Mouse (Mus musculus): ENCODE results near the gene Sbk2. TPM values are rescaled to one million over a fixed set of nuclear protein-coding genes. Genes with fewer than 3 reads are reported as not detected.

Gene Sbk2
- total RNA-seq, 2 experiments from 2014 or later = not detected

DNA sequence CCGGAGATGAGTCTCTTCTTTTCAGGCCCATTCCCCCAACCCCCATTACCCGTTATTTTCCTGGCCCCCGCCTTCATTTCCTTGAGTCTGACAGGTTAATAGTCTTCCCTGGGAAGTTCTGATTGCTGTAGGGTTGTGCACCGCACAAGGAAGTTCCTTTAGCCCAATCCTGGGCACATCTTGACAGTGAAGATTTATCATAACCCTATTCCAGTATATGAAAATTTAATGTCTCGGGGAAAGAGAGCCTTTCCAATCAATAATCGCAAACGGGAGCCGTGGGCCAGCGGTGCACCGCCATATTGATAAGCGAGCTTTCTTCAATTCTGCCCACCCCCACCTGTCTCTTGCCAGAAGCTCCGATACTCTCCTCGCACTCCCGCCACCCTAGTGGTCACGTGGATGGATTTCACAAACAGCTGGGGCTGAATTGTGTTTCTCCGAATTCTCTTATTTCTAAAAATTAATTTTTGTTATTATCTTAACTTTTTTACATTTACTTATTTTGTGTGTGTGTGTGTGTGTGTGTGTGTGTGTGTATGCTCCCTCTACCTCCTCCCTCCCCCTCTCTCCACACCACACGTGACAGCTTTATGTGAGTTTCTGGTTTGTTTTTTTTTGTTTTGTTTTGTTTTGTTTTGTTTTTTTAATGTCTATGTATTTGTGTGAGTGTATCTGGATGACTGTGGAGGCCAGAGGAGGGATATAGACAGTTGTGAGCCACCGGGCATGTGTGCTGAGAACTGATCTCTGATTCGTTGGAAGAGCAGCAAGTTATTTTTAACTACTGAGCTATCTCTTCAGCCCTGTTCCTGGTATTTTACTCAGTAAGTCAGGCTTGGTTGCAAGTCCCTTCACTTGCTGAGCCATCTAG, 64.3 kb downstream of the Sbk2 start:
- ATAC-seq (replicated peaks; ENCODE audit: poor library complexity, severe bottlenecking) = peak; percentile 28; the same call in 1 of the 2 replicates

DNA sequence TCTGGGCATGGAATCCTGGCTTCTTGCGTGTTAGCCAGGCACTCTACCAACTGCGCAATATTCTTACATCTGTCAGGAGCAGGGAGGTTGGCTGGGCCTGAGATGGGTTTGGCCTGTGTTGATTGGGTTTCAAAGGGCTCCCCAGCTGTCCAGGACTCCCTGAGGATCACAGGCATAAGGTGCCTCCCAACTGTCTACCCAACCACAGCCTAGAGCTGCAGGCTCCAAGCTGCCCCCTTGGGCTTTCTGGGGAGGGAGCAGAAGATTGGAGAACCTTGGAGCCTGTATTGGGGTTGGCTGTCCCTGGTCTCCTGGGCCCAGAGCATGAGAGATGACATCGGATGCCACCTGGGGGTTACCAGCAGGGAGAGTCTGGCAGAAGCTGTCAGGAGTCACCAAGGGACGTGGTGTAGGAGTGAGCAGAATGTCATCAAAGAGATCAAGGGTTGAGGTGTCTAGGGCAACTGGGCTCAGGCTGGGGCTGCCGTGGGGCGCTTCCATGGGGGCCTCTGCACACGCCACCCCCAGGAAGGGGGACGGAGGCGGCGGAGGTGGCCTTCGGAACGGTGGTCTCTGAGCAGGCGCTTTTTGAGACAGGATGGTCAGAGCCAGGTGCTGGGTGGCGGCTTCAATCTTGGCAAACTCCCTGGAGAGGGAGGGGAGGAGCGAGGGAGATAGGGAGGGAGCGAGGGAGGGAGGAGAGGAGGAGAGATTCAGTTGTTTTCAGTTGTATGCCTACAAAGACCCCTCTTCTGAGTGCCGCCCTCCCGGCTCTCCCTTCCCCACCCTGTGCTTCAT, 65.2 kb downstream of the Sbk2 start:
- ATAC-seq (replicated peaks; ENCODE audit: poor library complexity, severe bottlenecking) = no peak

DNA sequence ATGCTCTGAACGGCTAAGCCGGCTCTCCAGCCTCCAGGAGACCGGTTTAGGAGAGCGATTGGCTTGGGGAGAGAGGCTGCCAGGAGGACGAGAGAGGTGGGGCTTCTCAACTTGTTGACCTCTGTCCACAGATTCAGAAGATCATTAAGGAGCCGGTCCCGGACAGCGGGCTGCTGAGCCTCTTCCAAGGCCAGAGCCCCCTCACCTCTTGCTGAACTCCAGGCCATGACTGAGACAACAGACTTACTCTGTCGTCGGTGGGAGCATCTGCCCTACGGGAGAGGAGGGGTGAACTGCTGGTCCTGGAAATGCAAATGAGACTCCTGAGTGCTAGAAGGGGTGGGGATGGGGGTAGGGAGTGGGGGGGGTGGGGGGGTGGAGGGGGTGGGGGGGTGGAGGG, 69.0 kb downstream of the Sbk2 start:
- no peak for ATAC-seq (replicated peaks; ENCODE audit: poor library complexity, severe bottlenecking)

Other genes with a start within 250 kb of the Sbk2 start
Only the 30 nearest of the 32 such genes appear.
- gene Kmt5c, start 224.3 kb downstream of the Sbk2 start, total RNA-seq (2014; fragmentation: Nextera tagmentation) = 62.7 and 107 TPM in 2 replicates
- 58.5 and 74.7 TPM in 2 replicates for gene Kmt5c, start 224.3 kb downstream of the Sbk2 start, total RNA-seq (2017)
- gene Cox6b2, start 211.3 kb downstream of the Sbk2 start, total RNA-seq (2014; fragmentation: Nextera tagmentation) = 50.3 and 69.2 TPM in 2 replicates
- gene Cox6b2, start 211.3 kb downstream of the Sbk2 start, total RNA-seq (2017) = 28.9 and 30.7 TPM in 2 replicates
- gene Fam71e2, start 193.1 kb downstream of the Sbk2 start, total RNA-seq (2014; fragmentation: Nextera tagmentation) = not detected in 2 replicates
- gene Fam71e2, start 193.1 kb downstream of the Sbk2 start, total RNA-seq (2017) = not detected in 2 replicates
- gene Il11, start 181.5 kb downstream of the Sbk2 start, total RNA-seq (2014; fragmentation: Nextera tagmentation) = not detected in 2 replicates
- not detected in 2 replicates for gene Il11, start 181.5 kb downstream of the Sbk2 start, total RNA-seq (2017)
- gene Tmem190, start 181.5 kb downstream of the Sbk2 start, total RNA-seq (2014; fragmentation: Nextera tagmentation) = not detected in 2 replicates
- not detected in 2 replicates for gene Tmem190, start 181.5 kb downstream of the Sbk2 start, total RNA-seq (2017)
- 3.2 and 6.2 TPM in 2 replicates for gene Tmem238, start 174.8 kb downstream of the Sbk2 start, total RNA-seq (2014; fragmentation: Nextera tagmentation)
- 4.6 and 7.6 TPM in 2 replicates for gene Tmem238, start 174.8 kb downstream of the Sbk2 start, total RNA-seq (2017)
- 1,827 and 2,944 TPM in 2 replicates for gene Rpl28, start 171.5 kb downstream of the Sbk2 start, total RNA-seq (2014; fragmentation: Nextera tagmentation)
- 828 and 1,139 TPM in 2 replicates for gene Rpl28, start 171.5 kb downstream of the Sbk2 start, total RNA-seq (2017)
- gene Ube2s, start 151.8 kb downstream of the Sbk2 start, total RNA-seq (2014; fragmentation: Nextera tagmentation) = 236 and 240 TPM in 2 replicates
- gene Ube2s, start 151.8 kb downstream of the Sbk2 start, total RNA-seq (2017) = 230 and 245 TPM in 2 replicates
- gene Shisa7, start 119.7 kb downstream of the Sbk2 start, total RNA-seq (2014; fragmentation: Nextera tagmentation) = not detected in 2 replicates
- gene Shisa7, start 119.7 kb downstream of the Sbk2 start, total RNA-seq (2017) = not detected in 2 replicates
- gene Isoc2b, start 94.1 kb downstream of the Sbk2 start, total RNA-seq (2014; fragmentation: Nextera tagmentation) = 11.8 and 13.2 TPM in 2 replicates
- gene Isoc2b, start 94.1 kb downstream of the Sbk2 start, total RNA-seq (2017) = 43.0 and 72.6 TPM in 2 replicates
- gene Isoc2a, start 87.3 kb downstream of the Sbk2 start, total RNA-seq (2014; fragmentation: Nextera tagmentation) = 5.3 and 7.9 TPM in 2 replicates
- gene Isoc2a, start 87.3 kb downstream of the Sbk2 start, total RNA-seq (2017) = 7.9 and 10.7 TPM in 2 replicates
- gene Gm36210, start 57.9 kb downstream of the Sbk2 start, total RNA-seq (2014; fragmentation: Nextera tagmentation) = not detected in 2 replicates
- not detected in 2 replicates for gene Gm36210, start 57.9 kb downstream of the Sbk2 start, total RNA-seq (2017)
- gene Zfp628, start 49.2 kb downstream of the Sbk2 start, total RNA-seq (2014; fragmentation: Nextera tagmentation) = 4.6 and 7.7 TPM in 2 replicates
- 1.0 and 1.2 TPM in 2 replicates for gene Zfp628, start 49.2 kb downstream of the Sbk2 start, total RNA-seq (2017)
- gene Nat14, start 42.4 kb downstream of the Sbk2 start, total RNA-seq (2014; fragmentation: Nextera tagmentation) = 1.4 TPM in 1 of 2 replicates, not detected in the other
- gene Nat14, start 42.4 kb downstream of the Sbk2 start, total RNA-seq (2017) = not detected in 2 replicates
- not detected in 2 replicates for gene Ssc5d, start 38.6 kb downstream of the Sbk2 start, total RNA-seq (2014; fragmentation: Nextera tagmentation)
- gene Ssc5d, start 38.6 kb downstream of the Sbk2 start, total RNA-seq (2017) = 0.05 TPM in 1 of 2 replicates, not detected in the other
- not detected in 2 replicates for gene Sbk3, start 6.8 kb upstream of the Sbk2 start, total RNA-seq (2014; fragmentation: Nextera tagmentation)
- gene Sbk3, start 6.8 kb upstream of the Sbk2 start, total RNA-seq (2017) = not detected in 2 replicates
- gene Zfp579, start 31.8 kb upstream of the Sbk2 start, total RNA-seq (2014; fragmentation: Nextera tagmentation) = 10.0 and 14.1 TPM in 2 replicates
- 2.3 and 11.2 TPM in 2 replicates for gene Zfp579, start 31.8 kb upstream of the Sbk2 start, total RNA-seq (2017)
- gene Zfp524, start 50.0 kb upstream of the Sbk2 start, total RNA-seq (2014; fragmentation: Nextera tagmentation) = 23.3 and 30.7 TPM in 2 replicates
- gene Zfp524, start 50.0 kb upstream of the Sbk2 start, total RNA-seq (2017) = 8.5 and 9.3 TPM in 2 replicates
- gene Fiz1, start 50.3 kb upstream of the Sbk2 start, total RNA-seq (2014; fragmentation: Nextera tagmentation) = 27.4 and 33.9 TPM in 2 replicates
- gene Fiz1, start 50.3 kb upstream of the Sbk2 start, total RNA-seq (2017) = 15.6 and 23.4 TPM in 2 replicates
- gene Gm44973, start 51.1 kb upstream of the Sbk2 start, total RNA-seq (2014; fragmentation: Nextera tagmentation) = not detected in 2 replicates
- gene Gm44973, start 51.1 kb upstream of the Sbk2 start, total RNA-seq (2017) = 7.5 TPM in 1 of 2 replicates, not detected in the other
- gene Zfp865, start 56.0 kb upstream of the Sbk2 start, total RNA-seq (2014; fragmentation: Nextera tagmentation) = 15.2 and 18.2 TPM in 2 replicates
- 8.4 and 11.2 TPM in 2 replicates for gene Zfp865, start 56.0 kb upstream of the Sbk2 start, total RNA-seq (2017)
- gene Ccdc106, start 56.1 kb upstream of the Sbk2 start, total RNA-seq (2014; fragmentation: Nextera tagmentation) = 1.8 TPM in 1 of 2 replicates, not detected in the other
- not detected in 2 replicates for gene Ccdc106, start 56.1 kb upstream of the Sbk2 start, total RNA-seq (2017)
- gene 4632433K11Rik, start 69.7 kb upstream of the Sbk2 start, total RNA-seq (2014; fragmentation: Nextera tagmentation) = not detected in 2 replicates
- gene 4632433K11Rik, start 69.7 kb upstream of the Sbk2 start, total RNA-seq (2017) = 0.57 and 1.2 TPM in 2 replicates
- gene Zfp784, start 74.0 kb upstream of the Sbk2 start, total RNA-seq (2014; fragmentation: Nextera tagmentation) = 0.28 and 0.54 TPM in 2 replicates
- 0.98 and 1.1 TPM in 2 replicates for gene Zfp784, start 74.0 kb upstream of the Sbk2 start, total RNA-seq (2017)
- gene Zfp580, start 87.1 kb upstream of the Sbk2 start, total RNA-seq (2014; fragmentation: Nextera tagmentation) = 1.3 and 7.3 TPM in 2 replicates
- gene Zfp580, start 87.1 kb upstream of the Sbk2 start, total RNA-seq (2017) = 1.2 and 1.3 TPM in 2 replicates
- gene U2af2, start 97.7 kb upstream of the Sbk2 start, total RNA-seq (2014; fragmentation: Nextera tagmentation) = 204 and 227 TPM in 2 replicates
- 253 and 265 TPM in 2 replicates for gene U2af2, start 97.7 kb upstream of the Sbk2 start, total RNA-seq (2017)
- gene Epn1, start 115.8 kb upstream of the Sbk2 start, total RNA-seq (2014; fragmentation: Nextera tagmentation) = 56.6 and 57.4 TPM in 2 replicates
- 34.4 and 62.6 TPM in 2 replicates for gene Epn1, start 115.8 kb upstream of the Sbk2 start, total RNA-seq (2017)
- not detected in 2 replicates for gene Rfpl4, start 152.5 kb upstream of the Sbk2 start, total RNA-seq (2014; fragmentation: Nextera tagmentation)
- not detected in 2 replicates for gene Rfpl4, start 152.5 kb upstream of the Sbk2 start, total RNA-seq (2017)
- gene Rasl2-9, start 161.5 kb upstream of the Sbk2 start, total RNA-seq (2014; fragmentation: Nextera tagmentation) = 2.0 TPM in 1 of 2 replicates, not detected in the other
- not detected in 2 replicates for gene Rasl2-9, start 161.5 kb upstream of the Sbk2 start, total RNA-seq (2017)
- gene Vmn1r55, start 185.3 kb upstream of the Sbk2 start, total RNA-seq (2014; fragmentation: Nextera tagmentation) = not detected in 2 replicates
- not detected in 2 replicates for gene Vmn1r55, start 185.3 kb upstream of the Sbk2 start, total RNA-seq (2017)

All from granulocyte monocyte progenitor cell, adult 5-6 weeks (primary cell).